Mouse (Mus musculus): ENCODE measurements at regions not wholly inside any gene's neighbourhood (a gene's known extent, or its start where the extent isn't known, plus 50 kb on each side); places are given as distances from the start of the nearest gene placed in this dataset.

GRCm38 (mm10) chr10:125685130-125685529 is 280.8 kb upstream of the Lrig3 start:
- TF ChIP-seq MAZ (IDR thresholded peaks at IDR 0.05; ENCODE audit: low read depth, low read length) (no peak), UBTF (IDR thresholded peaks at IDR 0.05; ENCODE audit: borderline replicate concordance, insufficient read depth, low read depth, low read length) (no peak), CTCF (IDR thresholded peaks at IDR 0.05 in 2 of 3, conservative IDR thresholded peaks at IDR 0.05 in 1 of 3; ENCODE audit: control insufficient read depth in 1 of 3, insufficient read depth in 1 of 3, low read depth in 2 of 3, low read length in 3 of 3, poor library complexity in 1 of 3, severe bottlenecking in 1 of 3) (no peak), MAFK (IDR thresholded peaks at IDR 0.05; ENCODE audit: borderline replicate concordance, low read depth, low read length) (no peak), POLR2A (IDR thresholded peaks at IDR 0.05; ENCODE audit: control insufficient read depth in 1 of 2, insufficient read depth in 1 of 2, low read depth in 1 of 2, low read length in 2 of 2, poor library complexity in 1 of 2) (no peak), ELF1 (IDR thresholded peaks at IDR 0.05; ENCODE audit: low read depth, low read length) (no peak), NRF1 (IDR thresholded peaks at IDR 0.05; ENCODE audit: insufficient read depth, low read depth, low read length, poor library complexity, severe bottlenecking) (no peak), HCFC1 (IDR thresholded peaks at IDR 0.05; ENCODE audit: low read depth, low read length) (no peak), SIN3A (IDR thresholded peaks at IDR 0.05; ENCODE audit: low read length) (no peak), GATA1 (IDR thresholded peaks at IDR 0.05; ENCODE audit: low read depth, low read length) (no peak), SMC3 (IDR thresholded peaks at IDR 0.05; ENCODE audit: low read depth, low read length) (no peak), ZC3H11A (IDR thresholded peaks at IDR 0.05; ENCODE audit: low read depth, low read length) (no peak)
